Mouse (Mus musculus) heart, embryonic 15.5 days (tissue): ENCODE data around the gene Ugt1a5. TPM values are rescaled to one million over a fixed set of nuclear protein-coding genes. Genes with fewer than 3 reads are reported as not detected.
"Not testable (repeated sequence)": the region's sequence is repeated elsewhere in the genome, so short reads cannot be mapped to it uniquely, and the experiment has no call there.

Source experiments
- ATAC-seq: fragments of 200-750 bp; cut with Nextera tagmentation; replicated peaks from 2 replicates; pipeline ENCODE4 v1.8.0; 2017; ENCODE audit warnings: low read depth, moderate TSS enrichment; ENCODE audit not compliant: insufficient number of reproducible peaks, insufficient read depth, low FRiP score
- H3K27ac ChIP-seq: fragments of 300-500 bp; sonication (generic); 2 replicates; pipeline ENCODE4 v1.5.1; 2015; ENCODE audit warnings: mild to moderate bottlenecking, inconsistent platforms
- H3K27me3 ChIP-seq: fragments of 300-500 bp; sonication (generic); 2 replicates; pipeline ENCODE4 v1.6.1; 2015; ENCODE audit warnings: inconsistent platforms
- H3K36me3 ChIP-seq: fragments of 300-500 bp; sonication (generic); 2 replicates; pipeline ENCODE4 v1.6.1; 2015; ENCODE audit warnings: mild to moderate bottlenecking, inconsistent platforms
- H3K4me1 ChIP-seq: fragments of 300-500 bp; sonication (generic); replicated peaks from 2 replicates; pipeline ENCODE4 v1.6.1; 2015; ENCODE audit warnings: inconsistent platforms
- H3K4me2 ChIP-seq: fragments of 300-500 bp; sonication (generic); 2 replicates; pipeline ENCODE4 v1.6.1; 2015; ENCODE audit warnings: inconsistent platforms, mild to moderate bottlenecking, moderate library complexity
- H3K4me3 ChIP-seq: fragments of 300-500 bp; sonication (generic); 2 replicates; pipeline ENCODE4 v1.5.1; 2015; ENCODE audit warnings: mild to moderate bottlenecking, inconsistent platforms
- H3K9ac ChIP-seq: fragments of 300-500 bp; sonication (generic); 2 replicates; pipeline ENCODE4 v1.6.1; 2015; ENCODE audit warnings: mild to moderate bottlenecking, inconsistent platforms
- H3K9me3 ChIP-seq: fragments of 300-500 bp; sonication (generic); replicated peaks from 2 replicates; pipeline ENCODE4 v1.6.1; 2016; ENCODE audit warnings: inconsistent platforms
- WGBS: fragments of 180-500 bp; shearing (Covaris S2); methylation state at CpG from one replicate; pipeline ENCODE4 v1.1.7; 2015; ENCODE audit warnings: mixed read lengths; 5-methylcytosine and 5-hydroxymethylcytosine counted together
- polyA plus RNA-seq: library from polyadenylated mRNA; unstranded; fragments of >200 nt; fragmentation: Nextera tagmentation; extraction: Ambion mirVana; gene quantifications from 2 replicates; pipeline ENCODE4 v1.2.1, GENCODE M21; 2015

Gene Ugt1a5
- polyA plus RNA-seq, 1 experiment from 2014 or later: not detected

DNA sequence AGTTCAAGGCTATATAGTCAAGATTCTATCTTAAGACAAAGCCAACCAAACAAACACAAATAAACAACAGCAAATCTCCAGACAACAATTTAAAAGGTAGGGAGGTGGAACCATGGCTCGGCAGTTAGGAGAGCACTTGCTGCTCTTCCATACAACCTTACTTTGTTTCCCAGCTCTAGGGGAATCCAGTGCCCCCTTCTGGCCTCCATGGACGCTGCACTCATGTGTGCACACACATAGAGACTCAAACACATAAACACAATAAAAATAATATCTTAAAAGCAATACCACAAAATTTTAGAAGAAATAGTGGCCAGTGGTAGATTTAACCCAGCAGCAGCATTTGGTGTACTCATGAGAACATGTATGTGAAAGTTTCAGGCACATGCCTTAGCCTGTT is 51.3 kb downstream of the Ugt1a5 start:
- Histone ChIP-seq H3K9ac (no peak overlapping the region), H3K4me2 (no peak overlapping the region), H3K4me3 (no peak overlapping the region), H3K4me1 (no peaks in the 10 kb centered on the region), H3K27ac (no peak overlapping the region), H3K36me3 (no peaks in the 10 kb centered on the region), H3K9me3 (peaks cover 47% of the 10 kb centered on the region), H3K27me3 (no peaks in the 10 kb centered on the region)
- WGBS: 50% methylated on average over 2 of the region's 2 CpGs
- ATAC-seq: no peak

DNA sequence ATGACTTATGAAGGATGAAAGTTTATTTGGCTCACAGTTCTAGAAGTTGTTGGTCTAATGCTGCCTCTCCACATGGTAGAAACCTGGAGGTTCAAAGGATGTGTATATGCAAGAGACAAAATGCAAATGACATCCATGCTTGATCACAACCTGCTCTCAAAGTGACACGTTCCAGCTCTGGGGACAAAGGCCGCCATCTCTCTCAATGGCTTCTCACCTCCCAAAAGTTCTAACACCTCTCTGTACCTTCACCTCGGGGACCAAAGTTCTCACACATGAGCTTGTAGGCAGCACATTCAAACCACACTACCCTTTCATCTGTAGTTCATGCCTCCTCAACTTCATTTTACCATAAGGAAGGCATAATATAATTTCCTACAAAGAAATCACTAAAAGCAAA is 51.8 kb downstream of the Ugt1a5 start:
- 36% methylated on average over 3 of the region's 3 CpGs for WGBS
- H3K9me3 ChIP-seq: peaks cover 43% of the 10 kb centered on the region
- no peak for ATAC-seq

DNA sequence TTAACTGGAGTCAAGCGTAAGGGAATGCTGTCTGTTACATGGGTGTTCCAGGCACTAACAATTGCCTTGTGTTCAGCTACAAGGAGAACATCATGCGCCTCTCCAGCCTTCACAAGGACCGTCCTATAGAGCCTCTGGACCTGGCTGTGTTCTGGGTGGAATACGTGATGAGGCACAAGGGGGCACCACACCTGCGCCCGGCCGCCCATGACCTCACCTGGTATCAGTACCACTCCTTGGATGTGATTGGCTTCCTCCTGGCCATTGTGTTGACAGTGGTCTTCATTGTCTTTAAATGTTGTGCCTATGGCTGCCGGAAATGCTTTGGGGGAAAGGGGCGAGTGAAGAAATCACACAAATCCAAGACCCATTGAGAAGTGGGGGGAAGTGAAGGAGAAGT is 52.2 kb downstream of the Ugt1a5 start:
- H3K4me1 ChIP-seq: no peaks in the 10 kb centered on the region
- H3K9ac ChIP-seq: no peak overlapping the region
- WGBS: 69% methylated on average over 9 of the region's 9 CpGs
- H3K27ac ChIP-seq: no peak overlapping the region
- no peak overlapping the region for H3K4me3 ChIP-seq
- no peaks in the 10 kb centered on the region for H3K27me3 ChIP-seq
- no peaks in the 10 kb centered on the region for H3K36me3 ChIP-seq
- ATAC-seq: no peak
- peaks cover 38% of the 10 kb centered on the region for H3K9me3 ChIP-seq
- no peak overlapping the region for H3K4me2 ChIP-seq

More for the DNA sequence above, 51.8 kb downstream of the Ugt1a5 start:
- Histone ChIP-seq H3K9ac (no peak overlapping the region), H3K4me3 (no peak overlapping the region), H3K4me1 (no peaks in the 10 kb centered on the region), H3K4me2 (no peak overlapping the region), H3K27me3 (no peaks in the 10 kb centered on the region), H3K27ac (no peak overlapping the region), H3K36me3 (no peaks in the 10 kb centered on the region)

DNA sequence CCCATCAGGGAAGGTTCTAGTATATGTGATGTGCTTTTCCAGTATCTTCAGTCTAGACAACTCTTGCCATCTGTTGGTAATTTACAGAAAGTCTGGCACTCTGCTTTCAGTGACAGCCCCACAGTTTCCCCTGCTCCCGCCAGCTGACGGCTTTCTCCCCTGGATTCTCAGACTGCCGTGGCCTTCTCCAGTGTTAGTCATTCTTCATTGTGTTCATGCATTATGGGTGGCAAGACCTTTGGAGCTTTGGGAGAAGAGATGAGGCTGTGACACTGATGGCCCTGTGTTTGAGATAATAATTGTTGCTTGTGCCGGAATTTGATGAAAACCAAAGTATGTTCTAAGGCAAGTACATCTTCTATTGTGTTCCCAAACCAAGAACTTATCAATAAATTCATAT is 52.8 kb downstream of the Ugt1a5 start:
- H3K27ac ChIP-seq: no peak overlapping the region

DNA sequence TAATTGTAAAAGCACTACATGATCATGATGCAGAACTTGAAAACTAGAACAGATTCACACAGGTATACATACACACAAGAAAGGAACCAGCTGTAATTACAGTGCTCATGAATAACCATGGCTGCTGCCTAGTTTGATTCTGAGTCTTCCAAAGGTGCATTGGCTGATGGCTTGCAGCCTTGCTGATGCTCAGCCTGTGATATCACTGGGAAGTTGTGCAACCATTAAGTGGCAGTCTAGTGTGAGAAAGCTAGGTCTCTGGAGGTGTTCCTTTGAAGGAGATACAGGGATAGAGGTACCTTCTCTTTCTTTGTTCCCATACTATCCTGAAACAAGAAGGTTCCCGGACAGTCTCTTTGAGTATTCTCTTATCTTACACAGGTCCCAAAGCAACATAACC is 53.2 kb downstream of the Ugt1a5 start:
- Histone ChIP-seq H3K9ac (no peak overlapping the region), H3K36me3 (no peaks in the 10 kb centered on the region), H3K4me2 (no peak overlapping the region), H3K9me3 (peaks cover 28% of the 10 kb centered on the region), H3K27me3 (no peaks in the 10 kb centered on the region), H3K4me3 (no peak overlapping the region), H3K4me1 (no peaks in the 10 kb centered on the region), H3K27ac (no peak overlapping the region)
- ATAC-seq: no peak
- 21% methylated on average over 1 of the region's 1 CpGs for WGBS

More for the DNA sequence above, 52.8 kb downstream of the Ugt1a5 start:
- Histone ChIP-seq H3K4me1 (no peaks in the 10 kb centered on the region), H3K4me2 (no peak overlapping the region), H3K9ac (no peak overlapping the region), H3K4me3 (no peak overlapping the region), H3K36me3 (no peaks in the 10 kb centered on the region), H3K9me3 (peaks cover 32% of the 10 kb centered on the region), H3K27me3 (no peaks in the 10 kb centered on the region)
- ATAC-seq: no peak
- 43% methylated on average over 4 of the region's 4 CpGs for WGBS

DNA sequence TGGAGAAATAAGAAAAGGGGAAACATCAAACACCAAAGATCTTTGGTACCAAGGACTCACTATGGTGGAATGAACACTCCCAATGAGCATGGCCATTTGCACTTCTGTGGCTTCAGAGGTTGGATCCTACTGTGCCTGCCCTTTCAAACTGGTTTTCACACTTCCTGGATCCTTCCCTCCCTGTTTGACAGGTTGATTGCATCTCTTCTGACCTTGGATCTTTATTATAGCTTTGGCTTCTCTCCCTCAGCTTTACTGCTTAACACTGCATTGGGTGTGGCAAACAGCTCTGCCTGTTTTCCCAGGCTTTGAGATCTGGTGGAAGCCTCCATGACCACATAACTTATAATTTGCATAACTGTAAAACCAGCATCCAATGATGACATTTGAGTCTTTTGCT is 54.5 kb downstream of the Ugt1a5 start:
- H3K36me3 ChIP-seq: no peaks in the 10 kb centered on the region
- H3K4me2 ChIP-seq: no peak overlapping the region
- ATAC-seq: no peak

DNA sequence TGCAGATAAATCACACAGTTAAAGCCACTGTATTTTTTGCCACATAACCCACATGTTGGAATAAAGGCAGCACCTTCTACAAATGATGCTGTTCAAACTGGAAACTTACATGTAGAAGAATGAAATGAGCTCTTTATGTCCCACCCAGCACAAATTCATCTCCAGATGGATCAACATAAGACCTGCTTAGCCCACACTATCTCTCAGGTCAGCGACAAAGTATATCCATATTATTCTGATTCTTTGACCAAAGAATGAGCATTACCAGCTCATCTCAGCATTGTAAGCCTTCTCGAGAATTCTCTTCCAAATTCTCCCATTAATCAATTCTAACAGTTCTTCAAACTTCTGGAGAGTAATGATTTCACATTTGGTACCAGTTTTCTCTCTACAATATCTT is 56.4 kb downstream of the Ugt1a5 start:
- 38% methylated on average over 2 of the region's 2 CpGs for WGBS

More for the DNA sequence above, 54.5 kb downstream of the Ugt1a5 start:
- Histone ChIP-seq H3K9me3 (peaks cover 18% of the 10 kb centered on the region), H3K9ac (no peak overlapping the region), H3K27ac (no peak overlapping the region), H3K4me1 (no peaks in the 10 kb centered on the region), H3K4me3 (no peak overlapping the region), H3K27me3 (no peaks in the 10 kb centered on the region)

DNA sequence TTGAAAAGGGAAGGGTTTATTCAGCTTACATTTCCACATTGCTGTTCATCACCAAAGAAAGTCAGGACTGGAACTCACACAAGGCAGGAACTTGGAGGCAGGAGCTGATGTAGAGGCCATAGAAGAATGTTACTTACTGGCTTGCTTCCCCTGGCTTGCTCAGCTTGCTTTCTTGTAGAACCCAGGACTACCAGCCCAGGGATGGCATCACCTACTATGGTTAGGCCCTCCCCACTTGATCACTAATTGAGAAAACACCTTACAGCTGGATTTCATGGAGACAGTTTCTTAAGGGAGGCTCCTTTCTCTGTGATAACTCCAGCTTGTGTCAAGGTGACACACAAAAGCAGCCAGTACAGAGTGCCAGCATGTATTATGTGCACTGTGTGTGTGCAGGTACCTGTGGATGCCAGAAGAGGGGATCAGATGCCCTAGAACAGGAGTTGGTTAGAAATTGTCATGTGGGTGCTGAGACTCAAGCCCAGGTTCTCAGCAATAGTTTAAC is 57.3 kb downstream of the Ugt1a5 start:
- not testable (repeated sequence) for H3K36me3 ChIP-seq, H3K27me3 ChIP-seq, H3K9ac ChIP-seq, ATAC-seq, H3K4me2 ChIP-seq, H3K4me3 ChIP-seq, H3K4me1 ChIP-seq, H3K27ac ChIP-seq
- H3K9me3 ChIP-seq: peaks cover 28% of the 10 kb centered on the region

More for the DNA sequence above, 56.4 kb downstream of the Ugt1a5 start:
- ATAC-seq: no peak
- Histone ChIP-seq H3K4me2 (no peak overlapping the region), H3K36me3 (no peaks in the 10 kb centered on the region), H3K9me3 (peaks cover 24% of the 10 kb centered on the region), H3K4me1 (no peaks in the 10 kb centered on the region), H3K27me3 (no peaks in the 10 kb centered on the region), H3K27ac (no peak overlapping the region), H3K9ac (no peak overlapping the region), H3K4me3 (no peak overlapping the region)

DNA sequence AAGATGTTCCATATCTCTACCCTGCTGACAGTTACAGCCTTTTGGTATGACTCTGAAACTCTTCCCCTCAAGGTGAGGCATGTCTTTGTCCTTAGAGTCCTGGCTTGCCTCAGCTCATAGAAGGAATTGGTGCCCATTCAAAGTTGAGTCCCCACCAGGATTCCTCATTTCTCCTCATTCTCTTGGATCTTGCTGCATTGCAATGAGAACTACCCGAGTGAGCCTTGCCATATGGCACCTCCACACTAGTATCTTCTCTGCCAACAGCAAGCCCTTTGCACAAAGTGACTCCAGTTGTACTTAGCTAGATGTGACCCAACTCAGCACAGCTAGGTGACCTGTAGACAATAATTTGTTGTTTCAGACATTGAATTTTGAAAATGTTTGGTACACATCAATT is 57.8 kb downstream of the Ugt1a5 start:
- peaks cover 31% of the 10 kb centered on the region for H3K9me3 ChIP-seq
- no peak overlapping the region for H3K4me3 ChIP-seq
- H3K27ac ChIP-seq: no peak overlapping the region
- H3K4me1 ChIP-seq: no peaks in the 10 kb centered on the region
- no peaks in the 10 kb centered on the region for H3K36me3 ChIP-seq
- no peak for ATAC-seq
- 39% methylated on average over 1 of the region's 1 CpGs for WGBS
- H3K27me3 ChIP-seq: no peaks in the 10 kb centered on the region
- no peak overlapping the region for H3K4me2 ChIP-seq
- no peak overlapping the region for H3K9ac ChIP-seq

DNA sequence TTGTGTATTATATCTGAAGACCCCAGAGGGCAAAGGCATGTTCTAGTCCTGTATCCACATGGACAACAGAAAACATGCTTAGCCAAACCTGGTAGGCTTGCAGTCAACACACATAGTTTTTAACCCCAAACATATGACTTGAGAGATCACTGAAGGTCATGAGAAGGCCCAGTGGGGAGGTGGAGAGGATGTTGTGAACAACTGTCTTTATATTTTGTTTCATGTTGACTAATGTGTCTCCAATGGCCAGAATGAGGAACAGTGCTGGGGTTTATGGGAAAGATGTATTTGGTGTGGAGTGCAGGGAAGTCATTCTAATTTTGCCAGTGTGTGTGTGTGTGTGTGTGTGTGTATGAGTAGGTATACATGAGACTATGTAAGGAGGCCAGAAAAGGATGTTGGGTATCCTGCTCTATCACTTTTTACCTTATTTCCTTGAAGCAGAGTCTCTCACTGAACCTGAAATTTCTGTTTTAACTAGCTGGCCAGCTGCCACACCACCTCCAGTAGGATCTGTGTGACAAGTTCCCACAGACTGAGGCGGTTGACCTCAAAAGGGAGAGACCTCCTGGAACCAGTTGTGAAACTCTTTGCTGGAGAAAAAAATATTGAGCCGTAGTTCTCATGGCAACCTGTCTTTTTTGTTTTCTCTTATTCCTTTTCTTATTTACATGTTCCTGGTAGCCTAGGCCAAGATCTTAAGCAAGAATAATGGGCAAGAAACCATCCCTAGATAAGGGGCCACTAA is 58.4 kb downstream of the Ugt1a5 start:
- 60% methylated on average over 2 of the region's 2 CpGs for WGBS
- H3K36me3 ChIP-seq: no peaks in the 10 kb centered on the region
- no peak for ATAC-seq
- no peak overlapping the region for H3K4me3 ChIP-seq
- peaks cover 31% of the 10 kb centered on the region for H3K9me3 ChIP-seq
- no peaks in the 10 kb centered on the region for H3K4me1 ChIP-seq
- no peaks in the 10 kb centered on the region for H3K27me3 ChIP-seq
- no peak overlapping the region for H3K9ac ChIP-seq
- H3K27ac ChIP-seq: no peak overlapping the region
- no peak overlapping the region for H3K4me2 ChIP-seq

DNA sequence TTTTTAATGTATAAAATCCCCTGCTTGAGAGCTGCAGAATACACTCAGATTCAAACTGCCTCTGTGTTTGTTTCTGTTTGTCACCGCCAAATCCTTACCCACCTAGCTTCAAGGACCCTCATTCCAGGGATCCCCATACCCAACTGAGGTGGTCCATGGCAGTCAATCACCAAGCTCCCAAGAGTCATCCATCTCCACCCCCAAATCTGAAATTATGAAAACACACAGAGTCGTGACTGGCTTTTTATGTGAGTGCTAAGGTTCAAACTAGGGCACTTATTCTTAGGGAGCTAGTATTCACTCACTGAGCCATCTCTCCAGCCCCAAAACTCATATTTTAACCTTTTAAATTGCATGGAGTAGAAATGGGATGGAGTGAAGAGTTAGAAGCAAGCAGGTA is 59.5 kb downstream of the Ugt1a5 start:
- not testable (repeated sequence) for H3K9ac ChIP-seq, H3K4me1 ChIP-seq, H3K27ac ChIP-seq, H3K27me3 ChIP-seq, H3K36me3 ChIP-seq, H3K4me3 ChIP-seq, ATAC-seq, H3K4me2 ChIP-seq
- peaks cover 40% of the 10 kb centered on the region for H3K9me3 ChIP-seq
- 29% methylated on average over 2 of the region's 2 CpGs for WGBS

DNA sequence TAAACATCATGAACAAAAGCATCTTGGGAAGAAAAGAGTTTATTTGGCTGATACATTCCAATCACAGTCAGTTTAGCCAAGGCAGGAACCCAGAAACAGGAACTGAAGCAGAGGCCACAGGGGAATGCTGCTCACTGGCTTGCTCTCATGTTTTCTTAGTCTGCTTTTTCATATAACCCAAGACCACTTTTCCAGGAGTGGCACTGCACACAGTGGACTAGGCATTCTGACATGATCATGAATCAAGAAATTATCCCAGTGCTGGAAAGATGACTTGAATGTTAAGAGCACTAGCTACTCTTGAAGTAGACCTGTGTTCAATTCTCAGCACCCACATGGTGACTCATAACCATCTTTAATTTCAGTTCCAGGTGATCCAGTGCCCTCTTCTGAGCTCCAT is 59.9 kb downstream of the Ugt1a5 start:
- no peak for ATAC-seq
- H3K4me2 ChIP-seq: no peak overlapping the region
- no peaks in the 10 kb centered on the region for H3K36me3 ChIP-seq
- H3K4me3 ChIP-seq: no peak overlapping the region
- no peak overlapping the region for H3K27ac ChIP-seq
- H3K9ac ChIP-seq: no peak overlapping the region
- H3K27me3 ChIP-seq: no peaks in the 10 kb centered on the region
- no peaks in the 10 kb centered on the region for H3K4me1 ChIP-seq
- peaks cover 40% of the 10 kb centered on the region for H3K9me3 ChIP-seq
